Mouse (Mus musculus) forebrain, embryonic 15.5 days (tissue): ENCODE results near the gene Slc6a17. TPM values are rescaled to one million over a fixed set of nuclear protein-coding genes. Genes with fewer than 3 reads are reported as not detected.

ENCODE experiments used
- ATAC-seq: fragments of 200-750 bp; cut with Nextera tagmentation; replicated peaks from 2 replicates; pipeline ENCODE4 v1.8.0; 2017; ENCODE audit warnings: mild to moderate bottlenecking, moderate TSS enrichment, moderate library complexity
- H3K27ac ChIP-seq: fragments of 300-500 bp; sonication (generic); replicated peaks from 2 replicates; pipeline ENCODE4 v1.5.1; 2015; ENCODE audit warnings: mild to moderate bottlenecking, inconsistent platforms
- H3K27me3 ChIP-seq: fragments of 300-500 bp; sonication (generic); 2 replicates; pipeline ENCODE4 v1.6.1; 2015; ENCODE audit warnings: inconsistent platforms
- H3K36me3 ChIP-seq: fragments of 300-500 bp; sonication (generic); 2 replicates; pipeline ENCODE4 v1.6.1; 2015; ENCODE audit warnings: mild to moderate bottlenecking, inconsistent platforms
- H3K4me1 ChIP-seq: fragments of 300-500 bp; sonication (generic); 2 replicates; pipeline ENCODE4 v1.6.1; 2015; ENCODE audit warnings: inconsistent platforms
- H3K4me2 ChIP-seq: fragments of 300-500 bp; sonication (generic); replicated peaks from 2 replicates; pipeline ENCODE4 v1.6.1; 2015; ENCODE audit warnings: mild to moderate bottlenecking, inconsistent platforms
- H3K4me3 ChIP-seq: fragments of 300-500 bp; sonication (generic); 2 replicates; pipeline ENCODE4 v1.5.1; 2015; ENCODE audit warnings: mild to moderate bottlenecking, inconsistent platforms
- H3K9ac ChIP-seq: fragments of 300-500 bp; sonication (generic); replicated peaks from 2 replicates; pipeline ENCODE4 v1.6.1; 2015; ENCODE audit warnings: mild to moderate bottlenecking, inconsistent platforms
- H3K9me3 ChIP-seq: fragments of 300-500 bp; sonication (generic); 2 replicates; pipeline ENCODE4 v1.6.1; 2016; ENCODE audit warnings: inconsistent platforms
- WGBS: fragments of 180-500 bp; shearing (Covaris S2); methylation state at CpG from one replicate; pipeline ENCODE4 v1.1.7; 2015; ENCODE audit warnings: mixed read lengths; 5-methylcytosine and 5-hydroxymethylcytosine counted together
- polyA plus RNA-seq: library from polyadenylated mRNA; unstranded; fragments of >200 nt; fragmentation: Nextera tagmentation; extraction: Ambion mirVana; gene quantifications from 2 replicates; pipeline ENCODE4 v1.2.1, GENCODE M21; 2015

Gene Slc6a17
- polyA plus RNA-seq, 1 experiment from 2014 or later, result 17.2 TPM

- Histone ChIP-seq H3K4me1 (peaks cover 24% of the 10 kb centered on the region), H3K4me3 (peak overlapping the region; percentile 78), H3K9me3 (no peaks in the 10 kb centered on the region), H3K27ac (peak overlapping the region; percentile 87), H3K4me2 (peak overlapping the region; percentile 96), H3K36me3 (no peaks in the 10 kb centered on the region), H3K27me3 (peaks cover 3% of the 10 kb centered on the region), H3K9ac (peak overlapping the region; percentile 73)
- WGBS, result 5% methylated on average over 55 of the region's 55 CpGs
- ATAC-seq, result peak; percentile 85
These were observed 815 bp downstream of the Slc6a17 start for GRCm38 (mm10) chr3:107516776-107517630.

GRCm38 (mm10) chr3:107515989-107516388 lies 1.8 kb downstream of the Slc6a17 start:
- no peaks in the 10 kb centered on the region for H3K9me3 ChIP-seq
- H3K27ac ChIP-seq, result no peak overlapping the region
- ATAC-seq, result no peak
- WGBS, result 76% methylated on average over 4 of the region's 4 CpGs
- H3K9ac ChIP-seq, result no peak overlapping the region
- peaks cover 3% of the 10 kb centered on the region for H3K27me3 ChIP-seq
- H3K4me3 ChIP-seq, result no peak overlapping the region
- no peaks in the 10 kb centered on the region for H3K36me3 ChIP-seq
- H3K4me1 ChIP-seq, result peaks cover 24% of the 10 kb centered on the region
- H3K4me2 ChIP-seq, result peak overlapping the region; percentile 96; the same call in 1 of the 2 replicates

- Histone ChIP-seq H3K9me3 (no peaks in the 10 kb centered on the region), H3K4me1 (peaks cover 20% of the 10 kb centered on the region), H3K36me3 (no peaks in the 10 kb centered on the region), H3K9ac (no peak overlapping the region), H3K27ac (no peak overlapping the region), H3K4me2 (no peak overlapping the region), H3K4me3 (no peak overlapping the region), H3K27me3 (no peaks in the 10 kb centered on the region)
- WGBS, result 77% methylated on average over 3 of the region's 3 CpGs
- ATAC-seq, result no peak
These were observed 6.4 kb downstream of the Slc6a17 start for GRCm38 (mm10) chr3:107511416-107511815.

GRCm38 (mm10) chr3:107508696-107509095 lies 9.1 kb downstream of the Slc6a17 start:
- Histone ChIP-seq H3K27me3 (no peaks in the 10 kb centered on the region), H3K36me3 (no peaks in the 10 kb centered on the region), H3K27ac (peak overlapping the region; percentile 53), H3K4me2 (no peak overlapping the region), H3K4me3 (no peak overlapping the region), H3K9ac (no peak overlapping the region), H3K9me3 (no peaks in the 10 kb centered on the region), H3K4me1 (peaks cover 30% of the 10 kb centered on the region)
- WGBS, result 73% methylated on average over 8 of the region's 8 CpGs
- ATAC-seq, result no peak

GRCm38 (mm10) chr3:107507966-107508365 lies 9.9 kb downstream of the Slc6a17 start:
- ATAC-seq, result no peak
- H3K36me3 ChIP-seq, result no peaks in the 10 kb centered on the region
- 92% methylated on average over 9 of the region's 9 CpGs for WGBS
- H3K4me2 ChIP-seq, result no peak overlapping the region
- no peak overlapping the region for H3K27ac ChIP-seq
- no peak overlapping the region for H3K4me3 ChIP-seq
- no peaks in the 10 kb centered on the region for H3K9me3 ChIP-seq
- H3K27me3 ChIP-seq, result no peaks in the 10 kb centered on the region
- no peak overlapping the region for H3K9ac ChIP-seq
- peaks cover 30% of the 10 kb centered on the region for H3K4me1 ChIP-seq

- Histone ChIP-seq H3K4me1 (peaks cover 41% of the 10 kb centered on the region), H3K9me3 (no peaks in the 10 kb centered on the region), H3K9ac (0 out of 2 replicates have a peak overlapping the region, but pooled peaks have one; percentile 17), H3K27me3 (no peaks in the 10 kb centered on the region), H3K4me3 (no peak overlapping the region), H3K36me3 (no peaks in the 10 kb centered on the region), H3K4me2 (no peak overlapping the region), H3K27ac (peak overlapping the region; percentile 77)
- no peak for ATAC-seq
- WGBS, result 50% methylated on average over 4 of the region's 4 CpGs
These were observed 11.3 kb downstream of the Slc6a17 start for GRCm38 (mm10) chr3:107506531-107506930.

GRCm38 (mm10) chr3:107505464-107506367 lies 12.1 kb downstream of the Slc6a17 start:
- 0 out of 2 replicates have a peak overlapping the region, but pooled peaks have one; percentile 17 for H3K9ac ChIP-seq

GRCm38 (mm10) chr3:107504542-107504941 lies 13.3 kb downstream of the Slc6a17 start:
- peaks cover 49% of the 10 kb centered on the region for H3K4me1 ChIP-seq
- WGBS, result 66% methylated on average over 1 of the region's 1 CpGs
- no peak for ATAC-seq

More at GRCm38 (mm10) chr3:107505464-107506367, 12.1 kb downstream of the Slc6a17 start:
- Histone ChIP-seq H3K4me1 (peaks cover 49% of the 10 kb centered on the region), H3K4me2 (0 out of 2 replicates have a peak overlapping the region, but pooled peaks have one; percentile 10), H3K27ac (peak overlapping the region; percentile 77), H3K4me3 (no peak overlapping the region), H3K9me3 (no peaks in the 10 kb centered on the region), H3K36me3 (no peaks in the 10 kb centered on the region), H3K27me3 (no peaks in the 10 kb centered on the region)
- ATAC-seq, result peak; percentile 77
- 12% methylated on average over 4 of the region's 4 CpGs for WGBS

GRCm38 (mm10) chr3:107503716-107504115 lies 14.1 kb downstream of the Slc6a17 start:
- H3K27ac ChIP-seq, result no peak overlapping the region
- H3K9ac ChIP-seq, result no peak overlapping the region
- 71% methylated on average over 2 of the region's 2 CpGs for WGBS
- H3K4me1 ChIP-seq, result peaks cover 47% of the 10 kb centered on the region
- no peak overlapping the region for H3K4me2 ChIP-seq
- H3K36me3 ChIP-seq, result no peaks in the 10 kb centered on the region
- no peak for ATAC-seq
- no peak overlapping the region for H3K4me3 ChIP-seq
- H3K9me3 ChIP-seq, result no peaks in the 10 kb centered on the region
- H3K27me3 ChIP-seq, result no peaks in the 10 kb centered on the region

More at GRCm38 (mm10) chr3:107504542-107504941, 13.3 kb downstream of the Slc6a17 start:
- H3K27me3 ChIP-seq, result no peaks in the 10 kb centered on the region
- no peak overlapping the region for H3K9ac ChIP-seq
- no peaks in the 10 kb centered on the region for H3K9me3 ChIP-seq
- no peaks in the 10 kb centered on the region for H3K36me3 ChIP-seq
- no peak overlapping the region for H3K4me3 ChIP-seq
- H3K4me2 ChIP-seq, result no peak overlapping the region
- no peak overlapping the region for H3K27ac ChIP-seq

- Histone ChIP-seq H3K4me3 (no peak overlapping the region), H3K9me3 (no peaks in the 10 kb centered on the region), H3K9ac (0 out of 2 replicates have a peak overlapping the region, but pooled peaks have one; percentile 7), H3K4me2 (no peak overlapping the region; the same call in 1 of the 2 replicates), H3K27me3 (no peaks in the 10 kb centered on the region), H3K4me1 (peaks cover 42% of the 10 kb centered on the region), H3K27ac (peak overlapping the region; percentile 80), H3K36me3 (no peaks in the 10 kb centered on the region)
- peak; percentile 49 for ATAC-seq
- WGBS, result 14% methylated on average over 7 of the region's 7 CpGs
These were observed 16.1 kb downstream of the Slc6a17 start for GRCm38 (mm10) chr3:107501702-107502151.

GRCm38 (mm10) chr3:107500301-107500700 lies 17.5 kb downstream of the Slc6a17 start:
- H3K9ac ChIP-seq, result no peak overlapping the region
- H3K9me3 ChIP-seq, result no peaks in the 10 kb centered on the region
- H3K27me3 ChIP-seq, result no peaks in the 10 kb centered on the region
- no peak for ATAC-seq
- H3K4me3 ChIP-seq, result no peak overlapping the region
- no peak overlapping the region for H3K27ac ChIP-seq
- no peaks in the 10 kb centered on the region for H3K36me3 ChIP-seq
- no peak overlapping the region for H3K4me2 ChIP-seq
- peaks cover 42% of the 10 kb centered on the region for H3K4me1 ChIP-seq
- WGBS, result 96% methylated on average over 11 of the region's 11 CpGs
